Mouse (Mus musculus): ENCODE results near the gene Dock3.

- TF ChIP-seq POLR2A (IDR thresholded peaks at IDR 0.05; ENCODE audit: insufficient read depth, low read length) (no peak), CTCF (IDR thresholded peaks at IDR 0.05; ENCODE audit: low read depth, low read length) (no peak), EP300 (IDR thresholded peaks at IDR 0.05; ENCODE audit: insufficient read depth, low read depth, low read length) (no peak)
Measured at GRCm38 (mm10) chr9:107254476-107254875, 22.8 kb upstream of the Dock3 start.

Data from ES-Bruce4 (cell line).